Mouse (Mus musculus) left cerebral cortex, adult 9 months (tissue): ENCODE results near the gene Ttll9.

Source experiments
- DNase-seq, 2 experiments: peaks; one replicate each; pipeline ENCODE4 v3.0.0; 2022; ENCODE audit warnings: low spot score in 2 of 2

Gene Ttll9

GRCm38 (mm10) chr2:152962091-152962793, at the start of gene Ttll9:
TSS of gene Ttll9 (plus strand) at chr2:152962485.
- peak; percentile 73 to 89 for DNase-seq

- DNase-seq = no peak
Observed at GRCm38 (mm10) chr2:152913471-152913870, 48.8 kb upstream of the Ttll9 start.

GRCm38 (mm10) chr2:152914310-152915120, 47.8 kb upstream of the Ttll9 start:
- DNase-seq = peak; percentile 52 to 93

GRCm38 (mm10) chr2:152915453-152915852, 46.8 kb upstream of the Ttll9 start:
- no peak for DNase-seq

- DNase-seq = no peak
Observed at GRCm38 (mm10) chr2:152916111-152916510, 46.2 kb upstream of the Ttll9 start.

- DNase-seq = no peak
Observed at GRCm38 (mm10) chr2:152917671-152918070, 44.6 kb upstream of the Ttll9 start.

- DNase-seq = no peak
Observed at GRCm38 (mm10) chr2:152922376-152922775, 39.9 kb upstream of the Ttll9 start.

- no peak for DNase-seq
Observed at GRCm38 (mm10) chr2:152923621-152924020, 38.7 kb upstream of the Ttll9 start.

- no peak for DNase-seq
Observed at GRCm38 (mm10) chr2:152924128-152924527, 38.2 kb upstream of the Ttll9 start.

GRCm38 (mm10) chr2:152924543-152924942, 37.7 kb upstream of the Ttll9 start:
- DNase-seq = no peak

- no peak for DNase-seq
Observed at GRCm38 (mm10) chr2:152925189-152925872, 37.0 kb upstream of the Ttll9 start.

GRCm38 (mm10) chr2:152926896-152927295, 35.4 kb upstream of the Ttll9 start:
- DNase-seq = no peak

- no peak for DNase-seq
Observed at GRCm38 (mm10) chr2:152927371-152927770, 34.9 kb upstream of the Ttll9 start.

GRCm38 (mm10) chr2:152928219-152928987, 33.9 kb upstream of the Ttll9 start:
- no peak for DNase-seq

- no peak for DNase-seq
Observed at GRCm38 (mm10) chr2:152928988-152929370, 33.3 kb upstream of the Ttll9 start.

- DNase-seq = no peak
Observed at GRCm38 (mm10) chr2:152930276-152930675, 32.0 kb upstream of the Ttll9 start.

- DNase-seq = no peak
Observed at GRCm38 (mm10) chr2:152931456-152932160, 30.7 kb upstream of the Ttll9 start.

- no peak for DNase-seq
Observed at GRCm38 (mm10) chr2:152933048-152933447, 29.2 kb upstream of the Ttll9 start, which contains the start of gene Foxs1. TSS of gene Foxs1 (minus strand) at chr2:152933208.

- peak in 1 of 2 experiments; percentile 44 for DNase-seq
Observed at GRCm38 (mm10) chr2:152933614-152934013, 28.7 kb upstream of the Ttll9 start.

GRCm38 (mm10) chr2:152939846-152940245, 22.4 kb upstream of the Ttll9 start:
- DNase-seq = peak in 1 of 2 experiments; percentile 71

GRCm38 (mm10) chr2:152941106-152941505, 21.2 kb upstream of the Ttll9 start:
- no peak for DNase-seq
